Mouse (Mus musculus): ENCODE measurements around the gene Gtf2ird2.

- TF ChIP-seq CTCF (IDR thresholded peaks at IDR 0.05; ENCODE audit: borderline replicate concordance, control insufficient read depth, extremely low read depth, insufficient read depth, low read length, poor library complexity) (no peak), POLR2A (IDR thresholded peaks at IDR 0.05; ENCODE audit: control insufficient read depth, extremely low read depth, insufficient read depth, low read length, poor library complexity) (no peak)
These were observed 45.6 kb downstream of the Gtf2ird2 start, which contains the start of gene Ncf1 for GRCm38 (mm10) chr5:134229391-134229790.

All from thymus, adult 2 months (tissue).